Mouse (Mus musculus) embryonic facial prominence, embryonic 10.5 days (tissue): ENCODE measurements at regions not wholly inside any gene's neighbourhood (a gene's known extent, or its start where the extent isn't known, plus 50 kb on each side); places are given as distances from the start of the nearest gene placed in this dataset.
A peak's percentile ranks its signal among the peaks of the same experiment; 100 is the strongest.

Experiments used
- DNase-seq: peaks from one replicate; pipeline ENCODE4 v3.0.0-alpha.2; 2017; ENCODE audit warnings: low spot score
- H3K27ac ChIP-seq: fragments of 300-500 bp; sonication (generic); replicated peaks from 2 replicates; pipeline ENCODE4 v1.5.1; 2016; ENCODE audit warnings: mild to moderate bottlenecking
- H3K27me3 ChIP-seq: fragments of 300-500 bp; sonication (generic); replicated peaks from 2 replicates; pipeline ENCODE4 v1.6.1; 2016; ENCODE audit warnings: low read depth, mild to moderate bottlenecking; ENCODE audit not compliant: poor library complexity, severe bottlenecking
- H3K36me3 ChIP-seq: fragments of 300-500 bp; sonication (generic); replicated peaks from 2 replicates; pipeline ENCODE4 v1.6.1; 2016; ENCODE audit warnings: mild to moderate bottlenecking, moderate library complexity
- H3K4me1 ChIP-seq: fragments of 300-500 bp; sonication (generic); 2 replicates; pipeline ENCODE4 v1.6.1; 2016
- H3K4me3 ChIP-seq: fragments of 300-500 bp; sonication (generic); 2 replicates; pipeline ENCODE4 v1.5.1; 2016; ENCODE audit warnings: mild to moderate bottlenecking, moderate library complexity
- H3K9me3 ChIP-seq: fragments of 300-500 bp; sonication (generic); 2 replicates; pipeline ENCODE4 v1.6.1; 2016; ENCODE audit warnings: mild to moderate bottlenecking
- WGBS: fragments of 180-500 bp; shearing (Covaris S2); methylation state at CpG from one replicate; pipeline ENCODE4 v1.1.7; 2016; 5-methylcytosine and 5-hydroxymethylcytosine counted together

GRCm38 (mm10) chr9:63087195-63087594 is 61.6 kb downstream of the Skor1 start:
- no peak for DNase-seq
- no peaks in the 10 kb centered on the region for H3K27me3 ChIP-seq
- no peak overlapping the region for H3K27ac ChIP-seq
- no peak overlapping the region for H3K4me3 ChIP-seq
- H3K9me3 ChIP-seq, result no peaks in the 10 kb centered on the region
- WGBS, result 77% methylated on average over 4 of the region's 4 CpGs
- H3K4me1 ChIP-seq, result peaks cover 20% of the 10 kb centered on the region
- H3K36me3 ChIP-seq, result no peaks in the 10 kb centered on the region

GRCm38 (mm10) chr9:63086671-63087070 is 62.1 kb downstream of the Skor1 start:
- Histone ChIP-seq H3K27ac (no peak overlapping the region), H3K4me3 (no peak overlapping the region), H3K9me3 (no peaks in the 10 kb centered on the region), H3K27me3 (no peaks in the 10 kb centered on the region), H3K36me3 (no peaks in the 10 kb centered on the region), H3K4me1 (peaks cover 14% of the 10 kb centered on the region)
- DNase-seq, result no peak
- WGBS, result 56% methylated on average over 1 of the region's 1 CpGs

- H3K27ac ChIP-seq, result no peak overlapping the region
- DNase-seq, result no peak
- H3K27me3 ChIP-seq, result no peaks in the 10 kb centered on the region
- H3K9me3 ChIP-seq, result no peaks in the 10 kb centered on the region
- no peak overlapping the region for H3K4me3 ChIP-seq
- WGBS, result 87% methylated on average over 7 of the region's 7 CpGs
- H3K36me3 ChIP-seq, result no peaks in the 10 kb centered on the region
- H3K4me1 ChIP-seq, result no peaks in the 10 kb centered on the region
Measured at GRCm38 (mm10) chr9:63082830-63083229, 65.9 kb downstream of the Skor1 start.

GRCm38 (mm10) chr9:63082311-63082710 is 66.5 kb downstream of the Skor1 start:
- WGBS, result 84% methylated on average over 3 of the region's 3 CpGs
- no peak for DNase-seq
- H3K9me3 ChIP-seq, result no peaks in the 10 kb centered on the region
- no peak overlapping the region for H3K27ac ChIP-seq
- H3K27me3 ChIP-seq, result no peaks in the 10 kb centered on the region
- H3K36me3 ChIP-seq, result no peaks in the 10 kb centered on the region
- no peak overlapping the region for H3K4me3 ChIP-seq
- no peaks in the 10 kb centered on the region for H3K4me1 ChIP-seq

- Histone ChIP-seq H3K27ac (no peak overlapping the region), H3K36me3 (no peaks in the 10 kb centered on the region), H3K4me3 (no peak overlapping the region), H3K27me3 (no peaks in the 10 kb centered on the region), H3K4me1 (peaks cover 5% of the 10 kb centered on the region), H3K9me3 (0 out of 2 replicates have a peak, but pooled peaks cover 2% of the 10 kb centered on the region)
- DNase-seq, result no peak
- 93% methylated on average over 5 of the region's 5 CpGs for WGBS
Measured at GRCm38 (mm10) chr9:63080406-63080805, 68.4 kb downstream of the Skor1 start.

DNA sequence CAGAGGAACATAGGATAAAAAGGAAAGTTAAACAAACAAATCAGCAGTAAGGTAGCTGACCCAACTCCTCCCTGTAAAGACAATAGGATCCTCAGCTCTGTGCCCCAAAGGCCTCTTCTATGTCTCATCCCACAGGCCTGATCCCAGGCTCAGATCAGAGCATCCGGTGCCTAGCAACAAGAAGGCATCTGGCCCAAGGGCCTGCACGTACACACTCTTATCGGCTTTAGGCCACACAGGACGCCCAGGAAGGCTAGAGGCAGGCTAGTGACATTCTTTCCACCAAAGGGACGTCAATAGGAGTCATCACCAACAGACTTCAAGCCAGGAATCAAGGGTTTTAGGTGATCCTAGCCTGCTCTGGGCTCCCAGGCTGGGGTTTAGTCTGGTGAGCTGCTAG is 73.5 kb downstream of the Skor1 start:
- WGBS, result 23% methylated on average over 5 of the region's 5 CpGs
- DNase-seq, result peak; percentile 51
- H3K27me3 ChIP-seq, result no peaks in the 10 kb centered on the region
- H3K4me1 ChIP-seq, result peaks cover 37% of the 10 kb centered on the region
- H3K36me3 ChIP-seq, result no peaks in the 10 kb centered on the region
- H3K9me3 ChIP-seq, result 0 out of 2 replicates have a peak, but pooled peaks cover 2% of the 10 kb centered on the region
- H3K4me3 ChIP-seq, result no peak overlapping the region
- peak overlapping the region; percentile 77 for H3K27ac ChIP-seq

GRCm38 (mm10) chr9:63074803-63075202 is 74.0 kb downstream of the Skor1 start:
- peak; percentile 29 for DNase-seq

DNA sequence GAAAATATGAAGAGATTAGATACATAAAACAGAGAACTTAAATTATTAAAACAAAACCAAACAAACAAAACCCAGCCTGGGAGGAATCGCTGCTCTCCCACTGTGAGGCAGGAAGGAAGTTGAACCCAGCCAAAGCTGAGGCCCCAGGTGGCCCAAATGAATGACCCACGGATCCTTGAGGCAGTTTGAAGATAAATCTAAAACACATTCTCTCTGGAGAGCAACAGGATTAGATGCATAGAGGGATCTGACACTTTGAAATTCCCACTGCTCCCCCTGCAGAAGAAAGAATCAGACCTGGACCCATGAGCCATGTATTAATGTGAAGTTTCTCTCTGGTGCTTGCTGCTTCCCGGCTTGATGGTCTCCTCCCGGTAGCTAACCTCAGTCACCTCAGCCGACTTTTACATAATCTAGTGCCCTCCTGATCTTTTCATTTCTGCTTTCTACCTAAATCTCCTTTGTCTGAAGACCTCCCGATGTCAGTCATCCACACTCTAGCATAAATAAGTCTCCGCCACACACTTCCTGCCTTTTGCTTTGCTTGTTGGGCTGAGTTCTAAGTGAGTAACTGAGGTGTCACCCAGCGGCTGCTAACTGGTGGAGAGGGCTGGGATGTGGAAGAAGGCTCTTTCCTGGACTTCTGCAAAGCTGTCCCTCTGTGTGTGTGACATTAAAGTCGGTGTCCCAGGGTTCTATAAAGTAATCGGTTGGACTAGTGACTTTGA is 74.6 kb downstream of the Skor1 start:
- H3K27ac ChIP-seq, result peak overlapping the region; percentile 77
- H3K4me3 ChIP-seq, result no peak overlapping the region
- WGBS, result 24% methylated on average over 10 of the region's 10 CpGs
- peak; percentile 53 for DNase-seq
- peaks cover 42% of the 10 kb centered on the region for H3K4me1 ChIP-seq
- no peaks in the 10 kb centered on the region for H3K36me3 ChIP-seq
- H3K9me3 ChIP-seq, result 0 out of 2 replicates have a peak, but pooled peaks cover 2% of the 10 kb centered on the region
- no peaks in the 10 kb centered on the region for H3K27me3 ChIP-seq

More at GRCm38 (mm10) chr9:63074803-63075202, 74.0 kb downstream of the Skor1 start:
- H3K4me3 ChIP-seq, result no peak overlapping the region
- H3K27me3 ChIP-seq, result no peaks in the 10 kb centered on the region
- peak overlapping the region; percentile 77 for H3K27ac ChIP-seq
- H3K36me3 ChIP-seq, result no peaks in the 10 kb centered on the region
- 34% methylated on average over 7 of the region's 7 CpGs for WGBS
- H3K9me3 ChIP-seq, result 0 out of 2 replicates have a peak, but pooled peaks cover 2% of the 10 kb centered on the region
- H3K4me1 ChIP-seq, result peaks cover 41% of the 10 kb centered on the region

DNA sequence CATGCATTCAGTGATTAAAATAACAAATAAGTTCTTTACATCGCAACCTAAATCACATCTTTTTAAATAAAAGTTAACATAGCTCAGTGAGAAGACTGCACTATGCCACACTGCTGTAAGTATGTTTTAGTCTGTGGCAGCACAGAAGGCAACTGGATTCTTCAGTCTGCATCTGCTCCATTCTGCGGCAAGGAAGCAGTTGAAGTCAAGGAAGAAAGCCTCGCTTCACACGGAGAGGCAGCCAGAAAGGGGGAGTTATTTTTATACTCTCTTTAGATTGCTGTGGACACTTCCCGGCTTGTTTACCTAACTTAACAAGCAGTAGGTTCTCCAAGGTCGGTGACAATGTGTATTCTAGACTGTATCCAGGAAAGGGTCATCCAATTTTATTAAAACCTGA is 77.7 kb downstream of the Skor1 start:
- WGBS, result 46% methylated on average over 6 of the region's 6 CpGs
- Histone ChIP-seq H3K9me3 (0 out of 2 replicates have a peak, but pooled peaks cover under 1% of the 10 kb centered on the region), H3K27me3 (no peaks in the 10 kb centered on the region), H3K36me3 (no peaks in the 10 kb centered on the region), H3K4me3 (no peak overlapping the region), H3K27ac (no peak overlapping the region), H3K4me1 (peaks cover 42% of the 10 kb centered on the region)
- no peak for DNase-seq

DNA sequence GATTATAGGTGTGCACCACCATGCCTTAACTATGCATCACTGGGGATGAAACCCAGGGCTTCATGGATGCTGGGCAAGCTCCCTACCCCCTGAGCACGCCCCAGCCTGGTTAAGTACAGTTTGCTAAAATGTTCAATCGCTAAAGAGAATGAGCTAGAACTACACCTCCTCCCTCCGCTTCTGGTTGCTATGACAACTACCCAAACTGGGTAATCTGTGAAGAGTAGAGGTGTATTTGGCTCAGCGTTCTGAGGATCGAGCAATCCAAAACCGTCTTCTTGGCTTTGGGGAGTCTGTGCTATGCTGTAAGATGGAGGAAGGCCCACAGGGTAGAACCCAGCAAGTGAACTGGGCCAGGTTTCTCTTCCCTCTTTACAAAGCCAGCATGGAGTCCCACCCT is 78.8 kb downstream of the Skor1 start:
- no peaks in the 10 kb centered on the region for H3K27me3 ChIP-seq
- H3K4me1 ChIP-seq, result peaks cover 32% of the 10 kb centered on the region
- H3K9me3 ChIP-seq, result no peaks in the 10 kb centered on the region
- 0 out of 2 replicates have a peak overlapping the region, but pooled peaks have one; percentile 6 for H3K27ac ChIP-seq
- DNase-seq, result no peak
- 87% methylated on average over 6 of the region's 6 CpGs for WGBS
- H3K36me3 ChIP-seq, result no peaks in the 10 kb centered on the region
- no peak overlapping the region for H3K4me3 ChIP-seq

DNA sequence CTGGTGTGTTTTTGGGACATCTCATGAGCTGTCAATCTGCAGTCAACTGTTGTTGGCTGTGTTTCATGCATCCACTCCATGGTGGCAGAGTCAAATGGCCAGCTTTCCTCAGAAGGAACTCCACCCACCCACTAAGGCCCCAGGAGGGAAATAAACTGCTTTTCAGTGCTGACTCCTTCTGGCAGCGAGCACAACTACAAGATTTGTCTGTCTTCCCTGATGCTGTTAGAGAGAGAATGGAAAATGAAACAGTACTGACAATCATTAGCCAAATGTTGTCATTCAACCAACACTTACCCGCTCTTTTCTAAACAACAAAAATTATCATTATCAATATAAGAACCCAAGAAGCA is 79.3 kb upstream of the Pias1 start:
- 74% methylated on average over 2 of the region's 2 CpGs for WGBS

GRCm38 (mm10) chr9:63066384-63067053 is 78.8 kb upstream of the Pias1 start:
- Histone ChIP-seq H3K4me3 (no peak overlapping the region), H3K4me1 (peaks cover 23% of the 10 kb centered on the region), H3K36me3 (no peaks in the 10 kb centered on the region), H3K9me3 (peaks cover 11% of the 10 kb centered on the region; the same call in 1 of the 2 replicates), H3K27ac (no peak overlapping the region), H3K27me3 (no peaks in the 10 kb centered on the region)
- no peak for DNase-seq
- WGBS, result 83% methylated on average over 10 of the region's 10 CpGs

More for the DNA sequence above, 79.3 kb upstream of the Pias1 start:
- Histone ChIP-seq H3K9me3 (peaks cover 11% of the 10 kb centered on the region; the same call in 1 of the 2 replicates), H3K36me3 (no peaks in the 10 kb centered on the region), H3K4me3 (no peak overlapping the region), H3K27me3 (no peaks in the 10 kb centered on the region), H3K4me1 (peaks cover 27% of the 10 kb centered on the region), H3K27ac (no peak overlapping the region)
- DNase-seq, result no peak

GRCm38 (mm10) chr9:63063525-63063924 is 75.8 kb upstream of the Pias1 start:
- H3K4me3 ChIP-seq, result no peak overlapping the region
- WGBS, result 95% methylated on average over 2 of the region's 2 CpGs
- DNase-seq, result no peak
- peaks cover 11% of the 10 kb centered on the region; the same call in 1 of the 2 replicates for H3K9me3 ChIP-seq
- H3K4me1 ChIP-seq, result peaks cover 22% of the 10 kb centered on the region
- H3K27me3 ChIP-seq, result no peaks in the 10 kb centered on the region; the same call in 1 of the 2 replicates
- no peaks in the 10 kb centered on the region for H3K36me3 ChIP-seq
- no peak overlapping the region for H3K27ac ChIP-seq
